Mouse (Mus musculus): ENCODE data around the gene Jsrp1. TPM values are rescaled to one million over a fixed set of nuclear protein-coding genes. Genes with fewer than 3 reads are reported as not detected.

The Jsrp1 gene
- total and polyA plus RNA-seq, 3 experiments, result 0.39 TPM; not detected in 2

GRCm38 (mm10) chr10:80836949-80837379, 23.7 kb upstream of the Jsrp1 start:
- Histone ChIP-seq H3K9me3 (replicated peaks; ENCODE audit: insufficient read depth, low read length) (no peaks in the 10 kb centered on the region), H3K27me3 (ENCODE audit: control insufficient read depth in 1 of 2, insufficient read depth in 2 of 2, low read length in 2 of 2) (no peaks in the 10 kb centered on the region; a peak in 1 of 4 replicates), H3K27ac (ENCODE audit: control insufficient read depth, low read depth, low read length) (no peak overlapping the region), H3K79me2 (ENCODE audit: control insufficient read depth, insufficient read depth, low read length, poor library complexity) (no peaks in the 10 kb centered on the region), H3K4me3 (ENCODE audit: control insufficient read depth in 1 of 2, insufficient read depth in 1 of 2, low read depth in 2 of 2, low read length in 2 of 2) (no peak overlapping the region), H3K36me3 (ENCODE audit: control insufficient read depth in 1 of 2, insufficient read depth in 2 of 2, low read length in 2 of 2) (no peaks in the 10 kb centered on the region), H3K4me1 (ENCODE audit: control insufficient read depth in 1 of 2, insufficient read depth in 2 of 2, low read length in 2 of 2) (no peaks in the 10 kb centered on the region), H3K9ac (ENCODE audit: control insufficient read depth, low read depth, low read length, poor library complexity, severe bottlenecking) (no peak overlapping the region)
- no peak for TF ChIP-seq MXI1 (IDR thresholded peaks at IDR 0.05; ENCODE audit: low read depth, low read length)
- no peak for TF ChIP-seq ZMIZ1 (IDR thresholded peaks at IDR 0.05; ENCODE audit: low read depth, low read length)
- TF ChIP-seq USF1 (IDR thresholded peaks at IDR 0.05; ENCODE audit: low read depth, low read length), result no peak
- TF ChIP-seq GABPA (IDR thresholded peaks at IDR 0.05; ENCODE audit: low read depth, low read length), result no peak
- no peak for TF ChIP-seq HCFC1 (IDR thresholded peaks at IDR 0.05; ENCODE audit: low read depth, low read length)
- no peak for TF ChIP-seq CHD1 (IDR thresholded peaks at IDR 0.05; ENCODE audit: low read depth, low read length)
- TF ChIP-seq ETS1 (IDR thresholded peaks at IDR 0.05; ENCODE audit: low read depth, low read length), result no peak
- TF ChIP-seq GATA1 (IDR thresholded peaks at IDR 0.05; ENCODE audit: low read depth, low read length), result no peak
- no peak for TF ChIP-seq E2F4 (IDR thresholded peaks at IDR 0.05; ENCODE audit: borderline replicate concordance, low read depth, low read length)
- no peak for TF ChIP-seq USF2 (IDR thresholded peaks at IDR 0.05; ENCODE audit: borderline replicate concordance in 1 of 2, insufficient read depth in 1 of 2, low read depth in 1 of 2, low read length in 2 of 2)
- TF ChIP-seq MAFK (IDR thresholded peaks at IDR 0.05; ENCODE audit: borderline replicate concordance, low read depth, low read length), result no peak
- TF ChIP-seq BHLHE40 (IDR thresholded peaks at IDR 0.05; ENCODE audit: borderline replicate concordance, low read depth, low read length), result no peak
- TF ChIP-seq POLR2AphosphoS5 (IDR thresholded peaks at IDR 0.05; ENCODE audit: borderline replicate concordance, low read depth, low read length), result no peak
- DNase-seq (ENCODE audit: low read depth, low spot score), result no peak

- no peak for TF ChIP-seq TBP (IDR thresholded peaks at IDR 0.05; ENCODE audit: low read depth, low read length)
- TF ChIP-seq GATA1 (IDR thresholded peaks at IDR 0.05; ENCODE audit: low read depth, low read length), result no peak
- no peak for TF ChIP-seq POLR2AphosphoS5 (IDR thresholded peaks at IDR 0.05; ENCODE audit: borderline replicate concordance, low read depth, low read length)
- TF ChIP-seq POLR2AphosphoS2 (IDR thresholded peaks at IDR 0.05; ENCODE audit: low read length), result no peak
- TF ChIP-seq ETS1 (IDR thresholded peaks at IDR 0.05; ENCODE audit: low read depth, low read length), result no peak
- TF ChIP-seq MYC (IDR thresholded peaks at IDR 0.05; ENCODE audit: low read depth, low read length), result no peak
- no peak for TF ChIP-seq ZKSCAN1 (IDR thresholded peaks at IDR 0.05; ENCODE audit: low read depth, low read length)
- TF ChIP-seq CHD1 (IDR thresholded peaks at IDR 0.05; ENCODE audit: low read depth, low read length), result no peak
- TF ChIP-seq KAT2A (conservative IDR thresholded peaks at IDR 0.05; ENCODE audit: low read depth, low read length), result no peak
- no peak for TF ChIP-seq BHLHE40 (IDR thresholded peaks at IDR 0.05; ENCODE audit: borderline replicate concordance, low read depth, low read length)
- no peak for TF ChIP-seq E2F4 (IDR thresholded peaks at IDR 0.05; ENCODE audit: borderline replicate concordance, low read depth, low read length)
- TF ChIP-seq GABPA (IDR thresholded peaks at IDR 0.05; ENCODE audit: low read depth, low read length), result no peak
- no peak for TF ChIP-seq UBTF (IDR thresholded peaks at IDR 0.05; ENCODE audit: borderline replicate concordance, insufficient read depth, low read depth, low read length)
- TF ChIP-seq MEF2A (IDR thresholded peaks at IDR 0.05; ENCODE audit: extremely low read depth, insufficient replicate concordance, low read depth, low read length, poor library complexity, severe bottlenecking), result no peak
- TF ChIP-seq TAL1 (IDR thresholded peaks at IDR 0.05; ENCODE audit: low read length), result no peak
- TF ChIP-seq RCOR1 (IDR thresholded peaks at IDR 0.05; ENCODE audit: low read depth, low read length), result no peak
- TF ChIP-seq ZMIZ1 (IDR thresholded peaks at IDR 0.05; ENCODE audit: low read depth, low read length), result no peak
- TF ChIP-seq ZNF384 (IDR thresholded peaks at IDR 0.05; ENCODE audit: low read depth, low read length), result no peak
- no peak for TF ChIP-seq MXI1 (IDR thresholded peaks at IDR 0.05; ENCODE audit: low read depth, low read length)
- TF ChIP-seq CTCF (IDR thresholded peaks at IDR 0.05 in 2 of 3, conservative IDR thresholded peaks at IDR 0.05 in 1 of 3; ENCODE audit: control insufficient read depth in 1 of 3, insufficient read depth in 1 of 3, low read depth in 2 of 3, low read length in 3 of 3, poor library complexity in 1 of 3, severe bottlenecking in 1 of 3), result no peak
- H3K36me3 ChIP-seq (ENCODE audit: control insufficient read depth in 1 of 2, insufficient read depth in 2 of 2, low read length in 2 of 2), result peaks cover 0 to 2% of the 10 kb centered on the region in 2 experiments; a peak in 1 of 4 replicates
- no peaks in the 10 kb centered on the region for H3K79me2 ChIP-seq (ENCODE audit: control insufficient read depth, insufficient read depth, low read length, poor library complexity)
- no peaks in the 10 kb centered on the region; a peak in 1 of 4 replicates for H3K27me3 ChIP-seq (ENCODE audit: control insufficient read depth in 1 of 2, insufficient read depth in 2 of 2, low read length in 2 of 2)
- H3K27ac ChIP-seq (ENCODE audit: control insufficient read depth, low read depth, low read length), result no peak overlapping the region
- DNase-seq (ENCODE audit: low read depth, low spot score), result no peak
- no peaks in the 10 kb centered on the region for H3K9me3 ChIP-seq (replicated peaks; ENCODE audit: insufficient read depth, low read length)
- H3K4me3 ChIP-seq (ENCODE audit: control insufficient read depth in 1 of 2, insufficient read depth in 1 of 2, low read depth in 2 of 2, low read length in 2 of 2), result no peak overlapping the region
- no peak overlapping the region for H3K9ac ChIP-seq (ENCODE audit: control insufficient read depth, low read depth, low read length, poor library complexity, severe bottlenecking)
- H3K4me1 ChIP-seq (ENCODE audit: control insufficient read depth in 1 of 2, insufficient read depth in 2 of 2, low read length in 2 of 2), result peaks cover 2 to 4% of the 10 kb centered on the region in 2 experiments; a peak in 3 of 4 replicates
These were observed 22.3 kb upstream of the Jsrp1 start for GRCm38 (mm10) chr10:80835617-80836016.
